Mouse (Mus musculus): ENCODE data around the gene Dctd.

- no peak for TF ChIP-seq POLR2A (IDR thresholded peaks at IDR 0.05; ENCODE audit: insufficient read depth, low read depth, low read length)
- TF ChIP-seq CTCF (IDR thresholded peaks at IDR 0.05; ENCODE audit: insufficient read depth, low read depth, low read length): no peak
Measured at GRCm38 (mm10) chr8:48141023-48141422, 42.1 kb downstream of the Dctd start.

Data from olfactory bulb, adult 2 months (tissue).